Mouse (Mus musculus) ES-E14 (cell line): Measurements from ENCODE around the gene Rbfox1. TPM values are rescaled to one million over a fixed set of nuclear protein-coding genes. Genes with fewer than 3 reads are reported as not detected.

Experiments used
- DNase-seq: peaks from one replicate; pipeline ENCODE4 v3.0.0-alpha.2; 2013; ENCODE audit warnings: low read depth, low spot score
- H3K27ac ChIP-seq: 2 replicates; pipeline ENCODE4 v1.5.1; 2012; ENCODE audit warnings: low read depth, mild to moderate bottlenecking, low read length, moderate library complexity, mixed read lengths; ENCODE audit not compliant: poor library complexity, insufficient read depth, severe bottlenecking
- H3K36me3 ChIP-seq: 2 replicates; pipeline ENCODE4 v1.6.1; 2012; ENCODE audit warnings: mild to moderate bottlenecking, low read length, moderate library complexity, mixed read lengths; ENCODE audit not compliant: control insufficient read depth, poor library complexity, insufficient read depth, severe bottlenecking
- H3K4me1 ChIP-seq, 2 experiments: fragments of 150-350 bp in 1 of 2; sonication (generic) in 1 of 2; 2 replicates each; pipeline ENCODE4 v1.6.1; 2012; ENCODE audit warnings: low read length in 2 of 2, mild to moderate bottlenecking in 1 of 2, mixed read lengths in 1 of 2; ENCODE audit not compliant: control insufficient read depth in 2 of 2, insufficient read depth in 2 of 2, poor library complexity in 1 of 2
- H3K4me3 ChIP-seq, 2 experiments: fragments of 150-350 bp in 1 of 2; sonication (generic) in 1 of 2; 2 replicates each; pipeline ENCODE4 v1.5.1; 2012; ENCODE audit warnings: low read length in 2 of 2, low read depth in 1 of 2, mild to moderate bottlenecking in 1 of 2, mixed read lengths in 1 of 2; ENCODE audit not compliant: insufficient read depth in 1 of 2, poor library complexity in 1 of 2, severe bottlenecking in 1 of 2
- H3K9ac ChIP-seq: 2 replicates; pipeline ENCODE4 v1.6.1; 2012; ENCODE audit warnings: low read depth, mild to moderate bottlenecking, low read length, mixed read lengths; ENCODE audit not compliant: poor library complexity, insufficient read depth, severe bottlenecking
- H3K9me3 ChIP-seq: fragments of 150-350 bp; sonication (generic); 2 replicates; pipeline ENCODE4 v1.6.1; 2012; ENCODE audit warnings: low read depth, mild to moderate bottlenecking, low read length; ENCODE audit not compliant: control insufficient read depth, insufficient read depth
- CHD2 ChIP-seq: IDR thresholded peaks from 2 replicates; pipeline ENCODE4 v1.6.1; 2014; ENCODE audit warnings: mild to moderate bottlenecking, low read depth, low read length, inconsistent platforms
- HCFC1 ChIP-seq: IDR thresholded peaks from 2 replicates; pipeline ENCODE4 v1.6.1; 2012; ENCODE audit warnings: low read length, inconsistent platforms, borderline replicate concordance; ENCODE audit not compliant: insufficient read depth
- MAFK ChIP-seq: IDR thresholded peaks from 2 replicates; pipeline ENCODE4 v1.6.1; 2014; ENCODE audit warnings: mild to moderate bottlenecking, low read depth, low read length, inconsistent platforms; ENCODE audit not compliant: insufficient read depth
- ZC3H11A ChIP-seq: IDR thresholded peaks from 2 replicates; pipeline ENCODE4 v1.6.1; 2012; ENCODE audit warnings: low read depth, mild to moderate bottlenecking, inconsistent platforms, low read length, borderline replicate concordance
- ZNF384 ChIP-seq: IDR thresholded peaks from 2 replicates; pipeline ENCODE4 v1.6.1; 2012; ENCODE audit warnings: low read depth, low read length, inconsistent platforms
- in situ Hi-C, 2 experiments: fragments of 600-800 bp; cut with MboI; formaldehyde crosslinking; loops; one replicate each; pipeline ENCODE4 v1.15.1; 2025; ENCODE audit warnings: low sequenced_read_pairs in 2 of 2, inconsistent platforms in 1 of 2; ENCODE audit not compliant: unreplicated experiment in 2 of 2
- total RNA-seq: library from RNA; depleted of rRNA; stranded (reverse); fragments of 300-350 nt; gene quantifications from 2 replicates; pipeline ENCODE4 v1.2.3, GENCODE M21; 2012

Rbfox1 gene
- total RNA-seq, 1 experiment, result 0.18 TPM

- Histone ChIP-seq H3K9me3 (no peaks in the 10 kb centered on the region), H3K9ac (no peak overlapping the region), H3K36me3 (no peaks in the 10 kb centered on the region), H3K4me3 (no peak overlapping the region), H3K27ac (no peak overlapping the region), H3K4me1 (no peaks in the 10 kb centered on the region)
- TF ChIP-seq HCFC1, result no peak
- TF ChIP-seq ZNF384, result no peak
- TF ChIP-seq MAFK, result no peak
- TF ChIP-seq CHD2, result no peak
- no peak for TF ChIP-seq ZC3H11A
- DNase-seq, result no peak
- in situ Hi-C loops, result no loop called here
These were observed 215.3 kb downstream of the Rbfox1 start for GRCm38 (mm10) chr16:6100421-6100877.

- in situ Hi-C loops, result no loop called here
- H3K27ac ChIP-seq, result no peak overlapping the region
- no peaks in the 10 kb centered on the region for H3K9me3 ChIP-seq
- no peaks in the 10 kb centered on the region for H3K4me1 ChIP-seq
- no peak for DNase-seq
- no peak for TF ChIP-seq MAFK
- no peak for TF ChIP-seq CHD2
- no peak for TF ChIP-seq ZNF384
- no peak for TF ChIP-seq HCFC1
- no peak for TF ChIP-seq ZC3H11A
- H3K9ac ChIP-seq, result no peak overlapping the region
- no peak overlapping the region for H3K4me3 ChIP-seq
- H3K36me3 ChIP-seq, result no peaks in the 10 kb centered on the region
These were observed 218.6 kb downstream of the Rbfox1 start for GRCm38 (mm10) chr16:6103713-6104112.

DNA sequence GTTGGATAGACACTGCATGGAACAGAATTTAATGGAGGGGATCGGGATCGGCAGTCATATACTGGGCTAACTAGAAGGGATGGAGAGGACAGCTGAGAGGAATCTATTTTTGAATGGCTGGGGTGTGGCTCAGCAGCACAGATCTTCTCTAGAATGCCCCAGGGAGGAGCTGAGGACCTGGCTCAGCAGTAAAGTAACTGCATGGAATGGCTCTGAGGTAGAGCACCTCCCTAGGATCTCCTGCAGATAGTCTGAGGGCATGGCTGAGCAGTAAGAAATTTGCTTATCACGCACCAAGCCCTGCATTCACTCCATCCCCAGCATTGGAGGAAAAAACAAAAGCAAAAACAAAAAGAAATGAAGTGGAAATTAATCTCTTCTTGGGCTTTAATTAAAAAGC lies 225.0 kb downstream of the Rbfox1 start:
- Histone ChIP-seq H3K9me3 (no peaks in the 10 kb centered on the region), H3K36me3 (no peaks in the 10 kb centered on the region), H3K4me3 (no peak overlapping the region), H3K4me1 (no peaks in the 10 kb centered on the region), H3K9ac (no peak overlapping the region), H3K27ac (no peak overlapping the region)
- DNase-seq, result no peak
- TF ChIP-seq HCFC1, result no peak
- TF ChIP-seq ZNF384, result no peak
- no peak for TF ChIP-seq ZC3H11A
- in situ Hi-C loops, result no loop called here

GRCm38 (mm10) chr16:6113836-6114475 lies 228.8 kb downstream of the Rbfox1 start:
- Histone ChIP-seq H3K9me3 (no peaks in the 10 kb centered on the region), H3K4me1 (no peaks in the 10 kb centered on the region), H3K9ac (no peak overlapping the region), H3K4me3 (no peak overlapping the region), H3K36me3 (no peaks in the 10 kb centered on the region), H3K27ac (no peak overlapping the region)
- no peak for TF ChIP-seq HCFC1
- no peak for TF ChIP-seq ZNF384
- no peak for TF ChIP-seq MAFK
- TF ChIP-seq CHD2, result no peak
- TF ChIP-seq ZC3H11A, result no peak
- in situ Hi-C loops, result no loop called here
- no peak for DNase-seq
